Mouse (Mus musculus) layer of hippocampus, adult 9-10 months (tissue): Measurements from ENCODE around the gene Dusp14.

Experiments used
- DNase-seq: peaks from one replicate; pipeline ENCODE4 v3.0.0; 2022; ENCODE audit warnings: low spot score

Dusp14 gene

DNA sequence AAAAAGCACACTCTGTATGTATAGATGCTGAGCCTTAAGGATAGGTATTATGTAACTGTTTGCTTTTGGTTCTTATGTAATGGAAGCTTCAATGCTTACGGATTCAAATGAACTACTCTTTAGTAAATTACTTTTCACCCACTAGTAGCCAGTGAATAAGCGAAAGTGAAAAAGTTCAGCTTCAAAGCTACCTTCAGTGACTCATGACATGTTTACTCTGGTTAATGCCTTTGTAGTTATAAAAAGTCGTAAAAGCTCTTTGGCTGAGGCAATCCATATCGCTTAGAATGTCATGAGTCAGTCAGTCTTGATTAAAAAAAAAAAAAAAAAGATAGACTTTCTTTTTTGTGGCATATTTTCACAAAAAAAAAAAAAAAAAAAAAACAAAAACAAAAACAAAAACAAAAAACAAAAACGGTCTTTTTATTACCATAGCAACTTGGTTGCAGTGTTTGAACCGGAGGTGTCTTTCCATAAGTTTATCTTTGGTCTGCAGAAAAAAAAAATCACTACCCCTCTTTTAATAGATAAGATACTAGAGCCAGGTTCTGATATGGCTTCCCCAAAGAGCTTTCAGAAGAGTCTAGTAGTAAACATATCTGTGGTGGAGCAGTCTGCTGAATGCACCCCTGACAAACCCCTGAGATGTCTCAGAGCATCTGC, 52.8 kb downstream of the Dusp14 start:
- no peak for DNase-seq

DNA sequence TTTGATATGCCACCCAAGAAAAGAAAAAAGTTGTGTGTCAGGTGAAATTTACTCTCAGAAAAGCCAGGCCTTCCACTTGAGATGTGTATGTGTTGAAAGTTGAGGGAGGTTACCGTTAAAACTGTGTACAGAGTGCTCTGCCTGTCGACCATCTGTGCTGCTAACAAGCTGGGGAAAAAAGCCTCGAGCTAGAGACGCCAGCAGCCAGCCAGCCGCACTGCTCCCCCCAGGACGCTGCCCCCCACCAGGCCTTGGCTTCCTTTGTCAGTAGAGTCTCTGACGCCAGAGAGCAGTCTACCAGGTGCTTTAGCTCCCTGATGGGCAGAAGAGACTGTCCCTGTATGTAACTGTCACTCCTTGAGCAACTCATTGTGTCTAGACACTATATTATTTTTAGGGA, 56.0 kb downstream of the Dusp14 start:
- DNase-seq, result no peak

DNA sequence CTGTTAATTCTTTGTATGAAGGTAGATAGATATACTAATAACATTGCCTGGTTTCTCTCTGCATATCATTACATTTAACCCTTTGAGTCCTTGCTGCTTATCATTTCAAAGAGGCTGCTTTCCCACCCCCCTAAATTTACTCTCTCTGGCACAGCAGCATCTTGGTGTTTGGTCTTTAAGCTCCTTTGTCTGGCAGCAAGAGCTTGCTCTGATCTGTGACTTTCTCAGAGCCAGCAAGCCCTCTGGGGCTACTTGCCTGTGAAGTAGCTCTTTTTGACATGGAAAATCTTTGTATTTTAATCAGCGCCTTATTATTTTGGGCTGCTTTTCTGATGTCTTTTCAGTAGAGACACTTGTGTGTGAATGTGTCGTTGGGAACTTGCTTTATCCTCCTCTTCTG, 57.5 kb downstream of the Dusp14 start:
- no peak for DNase-seq

DNA sequence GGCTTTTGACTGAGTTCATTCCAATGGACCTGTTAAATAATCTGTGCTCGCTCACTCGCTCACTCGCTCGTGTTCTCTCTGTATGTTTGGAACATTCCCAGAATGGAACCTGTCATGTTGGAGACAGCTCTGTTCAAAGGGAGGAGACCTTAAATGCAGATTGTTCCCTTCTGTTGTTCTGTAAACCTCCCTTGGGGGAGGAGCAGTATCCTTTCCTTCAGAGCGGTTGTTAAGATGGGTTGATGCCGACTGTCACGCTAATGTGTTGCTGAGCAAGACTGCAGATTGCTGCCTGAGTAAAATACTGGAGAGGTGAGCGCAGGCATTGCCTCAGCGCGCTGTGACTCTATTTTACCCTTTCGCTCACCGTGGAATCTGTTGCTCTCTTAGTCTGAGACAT, 58.0 kb downstream of the Dusp14 start:
- no peak for DNase-seq

DNA sequence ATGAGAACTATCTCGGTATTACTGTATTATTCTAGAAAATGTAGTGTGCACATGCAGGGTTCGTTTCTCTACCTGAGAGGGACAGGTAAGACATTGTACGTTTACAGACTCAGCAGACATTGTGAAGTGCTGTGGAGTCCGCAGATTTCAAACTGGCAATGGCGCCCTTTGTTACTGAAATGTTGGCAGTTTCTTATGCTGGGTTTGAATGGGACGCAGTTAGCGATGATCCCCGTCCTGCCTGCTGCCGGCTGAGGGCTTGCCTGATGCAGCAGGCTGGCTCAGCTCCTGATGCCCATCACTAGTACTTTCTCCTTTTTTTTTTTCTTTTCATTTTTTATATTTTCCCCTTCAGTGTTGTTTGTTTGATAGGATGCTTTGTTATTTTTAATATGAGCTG, 58.6 kb downstream of the Dusp14 start:
- DNase-seq, result no peak

DNA sequence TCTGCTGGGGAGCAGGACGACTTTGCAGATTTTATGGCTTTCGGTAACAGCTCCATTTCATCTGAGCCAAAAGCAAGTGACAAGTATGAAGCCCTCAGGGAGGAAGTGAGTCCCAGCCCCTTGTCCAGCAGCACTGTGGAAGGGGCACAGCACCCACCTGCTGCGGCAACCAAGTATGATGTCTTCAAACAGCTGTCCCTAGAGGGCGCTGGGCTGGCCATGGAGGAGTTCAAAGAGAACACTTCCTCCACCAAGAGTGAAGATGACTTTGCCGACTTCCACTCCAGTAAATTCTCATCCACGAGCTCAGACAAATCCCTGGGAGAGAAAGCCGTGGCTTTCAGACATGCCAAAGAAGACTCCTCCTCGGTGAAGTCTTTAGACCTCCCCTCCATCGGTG, 60.1 kb downstream of the Dusp14 start:
- no peak for DNase-seq

DNA sequence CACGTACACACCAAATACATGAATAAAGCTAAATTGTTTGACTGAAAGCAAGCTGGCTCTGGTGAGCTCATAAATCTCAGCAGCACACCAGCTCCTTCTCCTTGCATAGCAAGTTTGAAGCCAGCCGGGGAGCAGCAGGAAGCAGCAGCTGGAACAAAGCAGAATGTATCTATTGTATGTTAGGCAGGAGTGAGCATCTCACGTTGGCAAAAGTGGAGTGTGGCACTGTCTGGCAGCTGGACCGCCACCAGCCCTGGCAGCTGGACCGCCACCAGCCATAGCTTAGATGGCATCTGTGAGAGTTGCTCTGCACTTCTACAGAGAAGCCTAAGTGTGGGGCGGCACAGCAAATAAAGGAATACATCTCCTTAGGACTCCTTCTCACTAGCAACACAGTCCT, 65.1 kb downstream of the Dusp14 start:
- DNase-seq, result no peak

DNA sequence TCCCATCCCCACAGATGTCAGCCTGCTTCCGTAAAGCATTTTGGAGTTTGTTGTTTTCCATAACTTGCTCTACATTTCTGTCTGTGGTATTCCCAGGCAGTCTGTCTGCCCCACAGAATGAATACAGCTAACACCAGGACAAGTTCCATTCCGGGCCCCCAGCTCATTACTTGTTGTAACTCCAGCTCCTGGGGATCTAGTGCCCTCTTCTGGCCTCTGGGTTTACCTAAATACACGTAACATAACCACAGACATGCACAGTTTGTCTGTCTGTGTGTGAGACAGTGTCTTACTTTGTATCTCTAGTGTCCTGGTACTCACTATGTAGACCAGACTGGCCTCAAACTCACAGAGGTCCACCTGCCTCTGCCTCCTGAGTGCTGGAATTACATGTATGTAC, 67.8 kb downstream of the Dusp14 start:
- DNase-seq, result no peak

DNA sequence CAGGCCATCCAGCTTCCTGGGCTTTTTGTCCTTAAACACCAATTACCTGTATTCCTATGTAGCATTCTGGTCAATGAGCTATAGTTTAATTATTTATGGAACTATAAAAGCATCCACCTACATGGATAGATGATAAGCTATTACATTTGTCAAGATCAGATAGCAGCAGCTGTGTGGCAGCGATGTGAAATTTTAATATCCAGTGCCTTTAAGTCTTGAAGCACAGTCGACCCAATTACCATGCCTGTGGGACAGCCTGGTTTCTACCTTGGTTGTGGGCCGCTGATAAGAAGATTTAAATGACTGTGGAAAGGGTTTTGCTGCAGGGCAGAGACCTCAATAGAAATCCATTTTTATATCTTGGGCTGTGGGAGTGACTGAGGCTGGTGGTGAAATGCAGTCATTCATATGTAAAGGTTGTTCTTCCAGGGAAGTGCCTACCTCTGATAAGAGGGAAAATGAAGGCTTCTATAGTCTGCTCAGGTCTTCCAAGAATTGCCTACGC, 69.6 kb downstream of the Dusp14 start:
- DNase-seq, result no peak

DNA sequence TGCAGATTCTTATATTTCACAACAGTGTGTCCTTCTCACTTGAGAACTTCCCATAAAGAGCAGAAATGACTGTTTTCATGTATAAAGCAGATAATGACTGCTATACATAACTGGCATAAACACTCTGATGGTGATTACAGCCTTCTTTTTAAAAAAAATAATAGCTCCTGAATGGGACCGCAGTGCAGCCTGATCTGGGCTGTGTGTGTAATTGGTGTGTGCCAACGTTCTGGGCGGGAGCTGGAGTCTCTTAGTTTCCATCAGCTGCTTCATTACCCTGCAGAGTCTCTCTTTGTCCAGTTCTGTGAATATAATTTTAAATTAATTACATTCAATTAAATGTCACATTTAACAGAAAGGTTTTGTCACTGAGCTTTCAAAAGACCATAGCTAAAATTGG, 70.1 kb downstream of the Dusp14 start:
- no peak for DNase-seq
